ENCODE assay signal across 27 mouse cellular contexts in genomic region chr5:149484270-149484669, GRCm38 (mm10). TPM values are rescaled to one million over a fixed set of nuclear protein-coding genes. Genes with fewer than 3 reads are reported as not detected.
DNase-seq lines count a peak whose midpoint lies in the region; ATAC-seq lines count a peak whose summit lies in the region.
"Had no signal": no experiment of that assay in that cellular context is flagged by ENCODE, and none has a peak within 500 bp of the region (broad histone marks: within the 10 kb centered on the region; RNA-seq: fewer than 3 reads in every experiment).

No protein-coding gene starts in this region.

- H3K9ac ChIP-seq in forebrain, embryonic 12.5 days, result no peak overlapping the region
- 0 out of 2 replicates have a peak overlapping the region, but pooled peaks have one; percentile 3 for H3K9ac ChIP-seq in hindbrain, embryonic 13.5 days
- no peak overlapping the region for H3K9ac ChIP-seq in hindbrain, embryonic 11.5 days (ENCODE audit: low read depth, low read length)
- H3K9ac ChIP-seq in midbrain, embryonic 11.5 days (ENCODE audit: low read length), result no peak overlapping the region
- H3K9ac ChIP-seq: heart, embryonic 12.5 days; hindbrain, embryonic 15.5 days; limb, embryonic 12.5 days; liver, embryonic 13.5 days; neural tube, embryonic 12.5 days had no signal

- 0 out of 2 replicates have a peak overlapping the region, but pooled peaks have one; percentile 54 for H3K27ac ChIP-seq in forebrain, embryonic 12.5 days
- no peak overlapping the region for H3K27ac ChIP-seq in forebrain, embryonic 10.5 days
- no peak overlapping the region for H3K27ac ChIP-seq in hindbrain, embryonic 13.5 days
- H3K27ac ChIP-seq in hindbrain, embryonic 11.5 days (ENCODE audit: low read depth, low read length), result no peak overlapping the region
- H3K27ac ChIP-seq in midbrain, embryonic 10.5 days (replicated peaks), result 0 out of 2 replicates have a peak overlapping the region, but pooled peaks have one; percentile 38
- H3K27ac ChIP-seq in midbrain, embryonic 11.5 days (ENCODE audit: low read depth, low read length), result no peak overlapping the region
- H3K27ac ChIP-seq: embryonic facial prominence, embryonic 10.5 days; hindbrain, embryonic 15.5 days; limb, embryonic 12.5 days; liver, embryonic 13.5 days; neural tube, embryonic 12.5 days had no signal

- no peaks in the 10 kb centered on the region for H3K36me3 ChIP-seq in forebrain, embryonic 12.5 days (replicated peaks)
- H3K36me3 ChIP-seq in forebrain, embryonic 10.5 days (replicated peaks), result no peaks in the 10 kb centered on the region
- H3K36me3 ChIP-seq in hindbrain, embryonic 13.5 days, result no peaks in the 10 kb centered on the region
- no peaks in the 10 kb centered on the region for H3K36me3 ChIP-seq in hindbrain, embryonic 11.5 days (ENCODE audit: control insufficient read depth, insufficient read depth, low read length)
- H3K36me3 ChIP-seq in midbrain, embryonic 10.5 days, result no peaks in the 10 kb centered on the region
- H3K36me3 ChIP-seq in midbrain, embryonic 11.5 days (ENCODE audit: control insufficient read depth, insufficient read depth, low read length), result no peaks in the 10 kb centered on the region
- H3K36me3 ChIP-seq: embryonic facial prominence, embryonic 10.5 days; heart, embryonic 12.5 days; hindbrain, embryonic 15.5 days; limb, embryonic 12.5 days; liver, embryonic 13.5 days; neural tube, embryonic 12.5 days had no signal

- no peak for ATAC-seq in forebrain, embryonic 12.5 days (ENCODE audit: low FRiP score)
- no peak for ATAC-seq in hindbrain, embryonic 13.5 days (ENCODE audit: low FRiP score)
- no peak for ATAC-seq in hindbrain, embryonic 11.5 days (ENCODE audit: low FRiP score)
- no peak for ATAC-seq in midbrain, embryonic 11.5 days (ENCODE audit: low FRiP score)
- peak; percentile 29; the same call in 1 of the 2 replicates for ATAC-seq in megakaryocyte progenitor cell, adult 5-6 weeks (replicated peaks; ENCODE audit: poor library complexity)
- ATAC-seq: CD4-positive, CD25-positive, alpha-beta regulatory T cell, adult 4 months had no signal

- H3K4me2 ChIP-seq in forebrain, embryonic 12.5 days, result no peak overlapping the region
- no peak overlapping the region for H3K4me2 ChIP-seq in hindbrain, embryonic 13.5 days
- H3K4me2 ChIP-seq in hindbrain, embryonic 11.5 days (replicated peaks; ENCODE audit: low read depth, low read length), result no peak overlapping the region
- H3K4me2 ChIP-seq in midbrain, embryonic 11.5 days, result no peak overlapping the region
- H3K4me2 ChIP-seq: heart, embryonic 12.5 days; hindbrain, embryonic 15.5 days; limb, embryonic 12.5 days; liver, embryonic 13.5 days; neural tube, embryonic 12.5 days had no signal

- DNase-seq in forebrain, embryonic 10.5 days (ENCODE audit: extremely low spot score, low spot score), result no peak
- DNase-seq in hindbrain, embryonic 11.5 days (ENCODE audit: low spot score), result no peak
- no peak for DNase-seq in midbrain, embryonic 10.5 days (ENCODE audit: low spot score)
- no peak for DNase-seq in midbrain, embryonic 11.5 days (ENCODE audit: low spot score, missing footprints)
- DNase-seq in lung, postnatal 14 days, result no peak
- DNase-seq: cerebellum, adult 9-11 months; gastrocnemius, postnatal 14 days; heart, postnatal 10 days; kidney, postnatal 14 days; layer of hippocampus, postnatal 36 days; liver, embryonic 13.5 days; right cerebral cortex, postnatal 4 days had no signal

- 84% methylated on average over 12 of the region's 12 CpGs for WGBS in forebrain, embryonic 12.5 days
- WGBS in forebrain, embryonic 10.5 days, result 88% methylated on average over 12 of the region's 12 CpGs
- WGBS in hindbrain, embryonic 13.5 days, result 84% methylated on average over 12 of the region's 12 CpGs
- WGBS in hindbrain, embryonic 11.5 days, result 85% methylated on average over 12 of the region's 12 CpGs
- 82% methylated on average over 12 of the region's 12 CpGs for WGBS in midbrain, embryonic 10.5 days
- 82% methylated on average over 12 of the region's 12 CpGs for WGBS in midbrain, embryonic 11.5 days

- no peaks in the 10 kb centered on the region for H3K9me3 ChIP-seq in forebrain, embryonic 12.5 days
- no peaks in the 10 kb centered on the region for H3K9me3 ChIP-seq in forebrain, embryonic 10.5 days
- no peaks in the 10 kb centered on the region for H3K9me3 ChIP-seq in hindbrain, embryonic 13.5 days
- H3K9me3 ChIP-seq in hindbrain, embryonic 11.5 days (ENCODE audit: control insufficient read depth, low read length), result no peaks in the 10 kb centered on the region
- no peaks in the 10 kb centered on the region for H3K9me3 ChIP-seq in midbrain, embryonic 10.5 days (replicated peaks)
- no peaks in the 10 kb centered on the region for H3K9me3 ChIP-seq in midbrain, embryonic 11.5 days (ENCODE audit: control insufficient read depth, low read length)
- H3K9me3 ChIP-seq: embryonic facial prominence, embryonic 10.5 days; heart, embryonic 12.5 days; hindbrain, embryonic 15.5 days; limb, embryonic 12.5 days; liver, embryonic 13.5 days; neural tube, embryonic 12.5 days had no signal

- H3K4me1 ChIP-seq in forebrain, embryonic 12.5 days, result peaks cover 24% of the 10 kb centered on the region
- peaks cover 22% of the 10 kb centered on the region for H3K4me1 ChIP-seq in forebrain, embryonic 10.5 days
- peaks cover 17% of the 10 kb centered on the region for H3K4me1 ChIP-seq in hindbrain, embryonic 13.5 days (replicated peaks)
- H3K4me1 ChIP-seq in hindbrain, embryonic 11.5 days (replicated peaks; ENCODE audit: control insufficient read depth, insufficient read depth, low read length), result 0 out of 2 replicates have a peak, but pooled peaks cover 5% of the 10 kb centered on the region
- peaks cover 24% of the 10 kb centered on the region for H3K4me1 ChIP-seq in midbrain, embryonic 10.5 days
- peaks cover 12% of the 10 kb centered on the region for H3K4me1 ChIP-seq in midbrain, embryonic 11.5 days (ENCODE audit: control insufficient read depth, insufficient read depth, low read length)
- H3K4me1 ChIP-seq: heart, embryonic 12.5 days; limb, embryonic 12.5 days; megakaryocyte, embryonic 14.5 days had no signal

- H3K4me3 ChIP-seq in forebrain, embryonic 12.5 days (replicated peaks), result no peak overlapping the region
- no peak overlapping the region for H3K4me3 ChIP-seq in forebrain, embryonic 10.5 days
- H3K4me3 ChIP-seq in hindbrain, embryonic 13.5 days, result no peak overlapping the region
- H3K4me3 ChIP-seq in hindbrain, embryonic 11.5 days (ENCODE audit: low read depth, low read length), result no peak overlapping the region
- H3K4me3 ChIP-seq in midbrain, embryonic 10.5 days, result no peak overlapping the region
- no peak overlapping the region for H3K4me3 ChIP-seq in midbrain, embryonic 11.5 days (ENCODE audit: low read depth, low read length)
- H3K4me3 ChIP-seq: embryonic facial prominence, embryonic 10.5 days; heart, embryonic 12.5 days; hindbrain, embryonic 15.5 days; limb, embryonic 12.5 days; liver, embryonic 13.5 days; megakaryocyte, embryonic 14.5 days; neural tube, embryonic 12.5 days had no signal

- H3K27me3 ChIP-seq in forebrain, embryonic 12.5 days, result no peaks in the 10 kb centered on the region
- no peaks in the 10 kb centered on the region for H3K27me3 ChIP-seq in forebrain, embryonic 10.5 days (ENCODE audit: poor library complexity, severe bottlenecking)
- H3K27me3 ChIP-seq in hindbrain, embryonic 13.5 days, result no peaks in the 10 kb centered on the region
- H3K27me3 ChIP-seq in hindbrain, embryonic 11.5 days (ENCODE audit: control insufficient read depth, insufficient read depth, low read length), result no peaks in the 10 kb centered on the region
- H3K27me3 ChIP-seq in midbrain, embryonic 10.5 days (ENCODE audit: low read depth, poor library complexity, severe bottlenecking), result peaks cover 17% of the 10 kb centered on the region; the same call in 1 of the 2 replicates
- peaks cover 2% of the 10 kb centered on the region; the same call in 1 of the 2 replicates for H3K27me3 ChIP-seq in midbrain, embryonic 11.5 days (ENCODE audit: control insufficient read depth, insufficient read depth, low read length)
- H3K27me3 ChIP-seq: heart, embryonic 12.5 days; hindbrain, embryonic 15.5 days; limb, embryonic 12.5 days; liver, embryonic 13.5 days; neural tube, embryonic 12.5 days had no signal

RNA-seq across cellular contexts. Expression of gene Wdr95, which starts 44.2 kb away (rescaled TPM):
- polyA plus RNA-seq in forebrain, embryonic 12.5 days (2016; fragmentation: Nextera tagmentation; extraction: Ambion mirVana), result 0.17 and 0.68 TPM in 2 replicates
- not detected in 2 replicates for polyA plus RNA-seq in forebrain, embryonic 10.5 days (2016; fragmentation: Nextera tagmentation; extraction: Ambion mirVana)
- polyA plus RNA-seq in hindbrain, embryonic 13.5 days (2015; fragmentation: Nextera tagmentation; extraction: Ambion mirVana), result 0.10 and 0.84 TPM in 2 replicates
- polyA plus RNA-seq in hindbrain, embryonic 11.5 days (2014; fragmentation: Nextera tagmentation; extraction: Ambion mirVana), result not detected in 2 replicates
- not detected in 2 replicates for polyA plus RNA-seq in midbrain, embryonic 10.5 days (2016; fragmentation: Nextera tagmentation; extraction: Ambion mirVana)
- 0.08 and 0.33 TPM in 2 replicates for polyA plus RNA-seq in midbrain, embryonic 11.5 days (2014; fragmentation: Nextera tagmentation; extraction: Ambion mirVana)
- total RNA-seq in megakaryocyte progenitor cell, adult 5-6 weeks (2015), result not detected in 2 replicates
- not detected in 2 replicates for total RNA-seq in megakaryocyte progenitor cell, adult 5-6 weeks (2017)
- total RNA-seq: adrenal gland, adult 18-20 months; adrenal gland, postnatal 36 days; common myeloid progenitor, adult 5-6 weeks; gastrocnemius, postnatal 14 days; heart, adult 18-20 months; heart, postnatal 10 days had no signal
- polyA plus RNA-seq: CD4-positive, CD25-positive, alpha-beta regulatory T cell, adult 4 months; embryonic facial prominence, embryonic 10.5 days; limb, embryonic 12.5 days; liver, embryonic 13.5 days; stomach, embryonic 14.5 days had no signal

RNA-seq across cellular contexts. Expression of gene Tex26, which starts 44.8 kb away (rescaled TPM):
- polyA plus RNA-seq in forebrain, embryonic 12.5 days (2016; fragmentation: Nextera tagmentation; extraction: Ambion mirVana), result 2.0 and 2.9 TPM in 2 replicates
- polyA plus RNA-seq in forebrain, embryonic 10.5 days (2016; fragmentation: Nextera tagmentation; extraction: Ambion mirVana), result 1.5 and 2.2 TPM in 2 replicates
- 0.93 and 1.5 TPM in 2 replicates for polyA plus RNA-seq in hindbrain, embryonic 13.5 days (2015; fragmentation: Nextera tagmentation; extraction: Ambion mirVana)
- 0.85 and 1.4 TPM in 2 replicates for polyA plus RNA-seq in hindbrain, embryonic 11.5 days (2014; fragmentation: Nextera tagmentation; extraction: Ambion mirVana)
- 1.0 and 1.3 TPM in 2 replicates for polyA plus RNA-seq in midbrain, embryonic 10.5 days (2016; fragmentation: Nextera tagmentation; extraction: Ambion mirVana)
- polyA plus RNA-seq in midbrain, embryonic 11.5 days (2014; fragmentation: Nextera tagmentation; extraction: Ambion mirVana), result 1.2 and 1.5 TPM in 2 replicates
- not detected in 2 replicates for total RNA-seq in megakaryocyte progenitor cell, adult 5-6 weeks (2015)
- not detected in 2 replicates for total RNA-seq in megakaryocyte progenitor cell, adult 5-6 weeks (2017)
- total RNA-seq: adrenal gland, adult 18-20 months; adrenal gland, postnatal 36 days; common myeloid progenitor, adult 5-6 weeks; heart, adult 18-20 months; heart, postnatal 10 days had no signal
- polyA plus RNA-seq: CD4-positive, CD25-positive, alpha-beta regulatory T cell, adult 4 months had no signal

Comparison
In these comparisons a context has a peak if more than half of its experiments do, and no peak if none do; other contexts are left out.
1. H3K27ac ChIP-seq: peak in forebrain, embryonic 12.5 days (single experiment) and midbrain, embryonic 10.5 days (single experiment); none in forebrain, embryonic 10.5 days (single experiment), hindbrain, embryonic 13.5 days (single experiment), hindbrain, embryonic 11.5 days (single experiment) and midbrain, embryonic 11.5 days (single experiment).